Mouse (Mus musculus) kidney, postnatal 10 days (tissue): ENCODE measurements around the gene Alox12.

Experiments
- DNase-seq: peaks from one replicate; pipeline ENCODE4 v3.0.0; 2021; ENCODE audit warnings: mixed read lengths

Gene Alox12

DNA sequence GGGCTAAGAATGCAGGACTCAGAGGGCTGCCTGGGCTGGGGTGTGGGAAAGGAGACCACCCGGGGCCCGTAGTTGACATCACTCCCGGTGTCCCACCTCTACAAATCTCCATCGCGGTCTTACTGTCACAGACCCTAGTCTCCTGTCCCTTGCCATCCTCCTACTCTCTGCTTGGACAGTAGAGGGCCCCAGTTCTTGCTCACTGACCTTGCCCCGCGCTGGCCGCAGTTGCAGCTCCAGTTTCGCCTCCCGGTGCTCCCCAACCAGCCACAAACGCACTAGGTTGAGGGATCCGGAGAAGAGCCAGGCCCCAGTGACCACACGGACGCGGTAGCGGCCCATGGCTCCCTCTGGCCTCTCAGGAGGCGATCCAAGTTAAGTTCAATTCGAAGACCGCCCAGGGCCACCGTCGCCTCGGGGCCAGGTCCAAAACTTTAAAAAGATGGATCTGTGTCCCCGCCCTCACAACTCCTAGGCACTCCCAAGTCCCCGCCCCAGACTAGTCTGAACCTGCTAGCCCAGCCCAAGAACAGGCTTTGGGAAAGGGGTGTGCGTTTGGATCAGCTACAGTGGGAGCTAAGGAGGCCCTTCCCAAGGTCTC is at the start of gene Alox12:
Alox12 (minus strand) TSS at position 423 of the 601 bp plus-strand sequence.
- peak; percentile 70 for DNase-seq

DNA sequence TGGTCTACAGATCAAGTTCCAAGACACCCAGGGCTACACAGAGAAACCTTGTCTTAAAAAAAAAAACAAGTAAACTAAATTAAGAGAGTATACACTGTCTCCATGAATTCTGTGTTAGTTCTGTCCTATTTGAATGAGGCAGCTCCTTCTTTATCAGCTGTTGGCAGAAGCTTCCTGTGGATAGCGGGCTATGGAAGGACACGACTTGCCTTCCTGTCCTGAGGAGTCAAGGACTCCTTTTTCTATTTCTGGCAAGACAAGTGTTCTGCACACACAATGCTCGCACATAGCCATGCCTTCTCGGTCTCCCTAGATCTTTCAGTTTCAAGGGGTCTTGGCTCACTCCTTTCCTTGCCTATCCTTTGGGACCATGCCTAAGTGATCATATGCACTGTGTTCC is 47.1 kb upstream of the Alox12 start:
- DNase-seq = no peak

GRCm38 (mm10) chr11:70297836-70298454 is 42.8 kb upstream of the Alox12 start:
- peak; percentile 38 for DNase-seq

DNA sequence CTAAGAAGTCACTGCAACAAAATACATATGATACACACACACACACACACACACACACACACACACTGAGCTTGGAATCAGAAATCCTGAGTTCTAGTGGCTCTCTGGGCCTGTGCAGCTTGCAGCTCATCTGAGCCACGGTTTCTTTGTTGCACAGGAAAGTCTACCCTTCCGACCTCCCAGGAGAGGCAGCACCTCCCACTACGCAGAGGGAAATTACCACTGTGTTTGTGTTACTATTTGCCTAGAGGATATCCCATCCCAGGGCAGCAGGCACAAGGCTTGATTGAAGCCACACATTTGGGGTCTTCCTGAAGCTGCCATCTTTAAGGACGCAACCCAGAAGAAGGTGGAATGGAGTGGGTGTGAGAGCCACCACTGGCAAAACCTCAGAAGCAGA is 42.3 kb upstream of the Alox12 start:
- peak; percentile 25 for DNase-seq

- no peak for DNase-seq
These were observed 38.7 kb upstream of the Alox12 start for GRCm38 (mm10) chr11:70293881-70294280.

DNA sequence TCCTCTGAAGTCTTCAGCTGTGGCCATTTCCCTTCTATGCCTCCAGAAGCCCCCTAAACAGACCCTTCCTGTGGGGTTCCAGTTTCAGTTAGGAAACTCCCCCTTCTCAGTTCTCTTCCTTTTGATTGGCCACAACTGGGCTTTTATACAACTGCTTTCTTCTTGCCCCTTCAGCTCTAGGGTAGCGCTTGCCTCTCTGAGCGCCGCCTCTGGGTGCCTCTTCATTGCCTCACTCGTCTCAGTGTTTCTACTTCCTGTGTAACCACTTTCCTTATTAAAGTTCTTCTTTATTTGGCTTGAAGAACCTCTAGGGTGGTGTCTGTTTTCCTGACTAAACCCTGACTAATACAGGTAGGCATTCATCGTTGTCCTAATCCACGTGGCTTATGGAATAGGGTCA is 36.1 kb upstream of the Alox12 start:
- no peak for DNase-seq

DNA sequence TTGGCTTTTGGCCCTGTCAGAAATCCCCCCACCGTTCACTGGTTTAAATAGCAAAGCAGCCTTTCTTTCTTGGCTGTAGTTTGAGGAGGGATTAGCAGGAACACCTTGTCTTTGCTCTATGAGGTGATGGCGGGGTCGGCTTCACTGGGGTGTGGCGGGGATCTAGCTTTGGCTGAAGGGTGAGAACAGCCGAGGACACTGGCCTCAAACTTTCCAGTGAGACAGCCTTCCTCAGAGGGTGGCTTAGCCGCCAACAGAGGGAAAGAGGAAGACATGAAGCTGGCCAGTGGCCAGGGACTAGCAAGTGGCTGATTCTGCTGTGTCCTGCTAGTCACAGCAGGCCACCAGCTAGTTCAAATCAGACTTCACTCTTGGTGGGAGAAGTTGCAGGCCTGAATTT is 34.1 kb upstream of the Alox12 start:
- DNase-seq = peak; percentile 35

- DNase-seq = no peak
These were observed 32.9 kb upstream of the Alox12 start for GRCm38 (mm10) chr11:70288102-70288501.

GRCm38 (mm10) chr11:70285686-70286085 is 30.5 kb upstream of the Alox12 start:
- DNase-seq = no peak

- DNase-seq = no peak
These were observed 29.6 kb upstream of the Alox12 start for GRCm38 (mm10) chr11:70284757-70285156.

GRCm38 (mm10) chr11:70283666-70284065 is 28.5 kb upstream of the Alox12 start:
- no peak for DNase-seq

DNA sequence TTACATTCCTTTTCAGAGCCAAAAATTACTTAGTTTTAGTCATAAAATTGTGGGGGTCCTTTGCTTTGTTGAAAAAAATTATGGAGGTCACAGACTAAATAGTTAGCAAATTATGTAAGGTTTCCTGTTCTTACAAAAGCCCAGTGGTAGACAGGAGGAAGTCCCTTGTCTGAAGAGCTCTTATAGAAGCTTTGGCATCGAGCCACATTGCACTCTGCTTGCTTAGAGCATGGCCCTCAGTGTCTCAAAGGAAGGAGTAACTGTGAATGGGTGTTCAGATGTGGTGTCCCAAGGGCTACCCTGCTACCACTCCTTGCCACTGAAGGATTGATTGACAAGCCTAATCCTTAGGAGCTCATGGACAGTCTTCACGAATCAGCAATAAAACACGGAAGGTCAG is 25.3 kb upstream of the Alox12 start:
- DNase-seq = peak; percentile 75

- no peak for DNase-seq
These were observed 23.8 kb upstream of the Alox12 start for GRCm38 (mm10) chr11:70278961-70279360.

GRCm38 (mm10) chr11:70271641-70272040 is 16.5 kb upstream of the Alox12 start:
- DNase-seq = no peak

- DNase-seq = no peak
These were observed 11.3 kb upstream of the Alox12 start for GRCm38 (mm10) chr11:70266405-70266804.

DNA sequence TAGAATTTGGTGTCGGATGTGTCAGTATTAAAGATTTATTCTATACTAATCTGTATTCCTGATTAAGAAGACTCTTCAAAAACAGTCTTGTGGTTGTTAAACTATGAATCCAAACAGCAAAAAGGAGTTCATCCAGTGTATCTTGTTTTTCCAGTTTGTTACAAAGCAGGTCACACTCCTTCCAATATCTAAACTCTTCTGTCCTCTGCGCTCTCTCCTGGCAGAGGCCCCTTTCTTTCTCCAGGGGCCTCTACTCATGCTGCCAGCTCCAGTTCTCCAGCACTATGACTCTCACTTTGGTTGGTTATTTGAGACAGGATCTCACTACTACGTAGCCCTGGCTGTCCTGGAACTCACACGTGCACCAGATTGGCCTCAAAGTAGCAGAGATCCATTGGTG is 10.7 kb upstream of the Alox12 start:
- DNase-seq = no peak

GRCm38 (mm10) chr11:70265252-70265651 is 10.1 kb upstream of the Alox12 start:
- no peak for DNase-seq

GRCm38 (mm10) chr11:70259035-70259434 is 3.9 kb upstream of the Alox12 start:
- DNase-seq = no peak

- DNase-seq = no peak
These were observed 816 bp downstream of the Alox12 start for GRCm38 (mm10) chr11:70254337-70254736.

- no peak for DNase-seq
These were observed 3.3 kb downstream of the Alox12 start for GRCm38 (mm10) chr11:70251853-70252252.

DNA sequence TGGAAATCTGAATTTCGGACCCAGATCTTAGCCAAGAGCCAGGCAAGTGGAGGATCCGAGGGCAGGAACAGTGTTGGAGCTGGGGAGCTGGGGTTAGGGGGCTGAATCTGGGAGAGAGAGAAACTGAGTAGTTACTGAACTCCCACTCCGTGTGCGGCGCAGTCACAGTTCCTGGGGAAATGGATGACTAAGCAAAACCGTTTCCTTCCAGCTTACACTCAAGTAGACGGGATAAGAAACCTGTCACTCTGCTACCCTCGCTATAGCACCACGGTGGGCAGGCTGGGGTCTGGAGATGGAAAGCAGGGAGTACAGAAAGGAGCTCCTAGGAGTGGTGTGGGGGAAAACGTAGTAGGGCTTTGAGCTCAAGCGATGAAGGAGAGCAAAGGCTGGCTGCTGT is 5.0 kb downstream of the Alox12 start:
- no peak for DNase-seq

GRCm38 (mm10) chr11:70247136-70247845 is 7.9 kb downstream of the Alox12 start:
- peak; percentile 81 for DNase-seq

DNA sequence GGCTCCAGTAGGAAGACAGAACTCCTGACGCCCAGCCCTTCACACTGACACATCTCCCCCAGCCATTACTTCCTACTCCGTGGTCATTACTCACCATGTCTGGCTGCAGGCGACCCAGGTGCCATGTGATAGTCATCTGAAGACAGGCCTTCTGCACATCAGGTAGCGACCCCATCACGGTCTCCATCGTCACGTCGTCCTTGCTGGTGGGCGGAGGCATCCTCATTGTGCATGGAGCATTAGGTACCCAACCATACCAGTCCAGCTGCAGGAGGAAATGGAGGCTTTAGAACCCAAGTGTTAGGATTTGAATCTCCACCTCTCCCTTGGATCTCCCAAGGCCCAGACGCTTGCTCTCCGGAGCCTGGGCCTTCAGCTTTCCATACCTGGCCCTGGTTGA is 12.6 kb downstream of the Alox12 start:
- no peak for DNase-seq

DNA sequence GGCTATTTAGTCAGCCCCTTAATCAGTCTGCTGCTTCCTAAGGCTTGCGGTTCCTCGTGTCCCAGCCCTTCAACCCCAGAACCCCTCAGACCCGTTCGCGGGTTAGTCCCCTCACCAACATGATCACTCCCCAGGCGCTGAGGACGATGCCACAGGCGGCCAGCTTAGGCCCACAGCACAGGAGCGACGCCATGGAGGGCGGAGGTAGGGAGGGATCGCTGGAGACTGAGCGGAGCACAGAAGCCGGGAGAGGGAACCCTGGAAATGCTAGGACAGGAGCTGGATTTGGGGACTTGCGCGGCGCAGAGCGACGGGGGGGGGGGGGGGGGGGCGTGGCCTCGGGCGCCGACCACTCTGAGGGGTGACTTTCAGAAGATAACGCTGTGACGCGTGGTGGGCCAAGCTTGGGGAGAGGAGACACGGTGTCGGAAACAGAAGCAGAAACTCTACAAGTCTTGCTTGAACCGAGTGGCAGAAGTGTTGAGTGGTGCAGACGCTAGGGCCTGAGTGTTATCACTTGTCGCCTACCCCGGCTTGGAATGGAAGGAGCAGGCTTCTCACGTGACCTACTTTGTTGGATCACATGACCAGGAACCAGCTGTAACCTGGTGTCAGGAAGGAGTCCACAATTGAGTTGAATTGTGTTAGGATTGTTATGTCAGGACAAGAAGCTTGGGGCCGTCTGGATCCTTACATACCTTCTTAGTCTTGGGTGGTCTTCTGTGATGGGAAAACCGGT is 15.4 kb downstream of the Alox12 start, which contains the start of the genes Gm21988 and Rnasek:
Gm21988 (minus strand) TSS at position 290 of the 739 bp plus-strand sequence.
Rnasek (minus strand) TSS at position 302 of the 739 bp plus-strand sequence.
- peak; percentile 87 for DNase-seq
